In the genomic region with DNA sequence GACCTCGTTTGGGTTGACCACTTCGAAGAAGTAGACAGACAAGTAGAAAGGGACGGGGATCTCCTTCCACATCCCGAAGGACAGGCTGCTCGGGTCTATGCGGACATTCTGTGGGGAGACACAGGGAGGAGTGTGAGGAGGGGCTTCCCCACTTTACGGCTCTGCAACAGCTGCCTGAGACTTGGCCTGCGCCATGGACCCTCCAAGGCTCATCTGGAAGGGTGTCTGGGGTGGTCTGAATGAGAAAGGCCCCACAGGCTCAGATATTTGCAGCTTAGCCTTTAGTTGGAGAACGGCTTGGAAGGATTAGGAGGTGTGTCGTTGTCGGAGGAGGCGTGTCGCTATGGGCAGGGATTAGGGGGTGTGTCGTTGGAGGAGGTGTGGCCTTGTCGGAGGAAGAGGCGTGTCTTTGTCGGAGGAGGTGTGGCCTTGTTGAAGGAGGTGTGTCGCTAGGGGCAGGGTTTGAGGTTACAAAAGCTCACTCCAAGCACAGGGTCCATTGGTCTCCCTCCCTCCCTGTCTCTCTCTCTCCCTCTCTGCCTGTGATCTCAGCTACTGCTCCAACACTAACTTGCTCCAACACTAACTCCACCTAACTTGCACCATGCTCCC, we compare ENCODE assay signal across 8 mouse cellular contexts. TPM values are rescaled to one million over a fixed set of nuclear protein-coding genes. Genes with fewer than 3 reads are reported as not detected.
DNase-seq lines count a peak whose midpoint lies in the region; ATAC-seq lines count a peak whose summit lies in the region.

No protein-coding gene starts in this region.

- H3K27me3 ChIP-seq in forebrain, embryonic 12.5 days, result no peaks in the 10 kb centered on the region
- no peaks in the 10 kb centered on the region for H3K27me3 ChIP-seq in kidney, embryonic 16.5 days (ENCODE audit: insufficient read depth, low read length)

- H3K36me3 ChIP-seq in forebrain, embryonic 12.5 days (replicated peaks), result peaks cover 13% of the 10 kb centered on the region
- H3K36me3 ChIP-seq in kidney, embryonic 16.5 days (ENCODE audit: insufficient read depth, low read length), result peaks cover 19% of the 10 kb centered on the region

- no peak overlapping the region for H3K4me3 ChIP-seq in forebrain, embryonic 12.5 days (replicated peaks)
- peak overlapping the region; percentile 16; the same call in 1 of the 2 replicates for H3K4me3 ChIP-seq in kidney, embryonic 16.5 days (ENCODE audit: low read length)

- peak; percentile 75 for ATAC-seq in forebrain, embryonic 12.5 days (ENCODE audit: low FRiP score)
- ATAC-seq in kidney, embryonic 16.5 days (ENCODE audit: low FRiP score, low TSS enrichment), result peak; percentile 82
- ATAC-seq in megakaryocyte progenitor cell, adult 5-6 weeks (replicated peaks; ENCODE audit: poor library complexity), result peak; percentile 65

- WGBS in forebrain, embryonic 12.5 days, result 22% methylated on average over 18 of the region's 18 CpGs
- WGBS in kidney, embryonic 16.5 days, result 19% methylated on average over 18 of the region's 18 CpGs

- H3K9me3 ChIP-seq in forebrain, embryonic 12.5 days, result no peaks in the 10 kb centered on the region
- H3K9me3 ChIP-seq in kidney, embryonic 16.5 days (ENCODE audit: low read length), result peaks cover 5% of the 10 kb centered on the region

- peak; percentile 28 for DNase-seq in gastrocnemius, postnatal 14 days
- no peak for DNase-seq in gastrocnemius, postnatal 36 days
- DNase-seq in left cerebral cortex, adult 11 months (ENCODE audit: low spot score), result no peak
- DNase-seq in spleen, postnatal 36 days (ENCODE audit: low spot score in 2 of 2), result no peak
- no peak for DNase-seq in heart, adult 9 months (ENCODE audit: low spot score in 2 of 2)

- peak overlapping the region; percentile 35 for H3K4me2 ChIP-seq in forebrain, embryonic 12.5 days
- peak overlapping the region; percentile 44 for H3K4me2 ChIP-seq in kidney, embryonic 16.5 days (replicated peaks; ENCODE audit: low read depth, low read length)

- peaks cover 11% of the 10 kb centered on the region for H3K4me1 ChIP-seq in forebrain, embryonic 12.5 days
- H3K4me1 ChIP-seq in kidney, embryonic 16.5 days (ENCODE audit: insufficient read depth, low read length), result peaks cover 17% of the 10 kb centered on the region

- no peak overlapping the region for H3K27ac ChIP-seq in forebrain, embryonic 12.5 days
- H3K27ac ChIP-seq in kidney, embryonic 16.5 days (ENCODE audit: low read length), result no peak overlapping the region

- H3K9ac ChIP-seq in forebrain, embryonic 12.5 days, result no peak overlapping the region
- no peak overlapping the region; the same call in 1 of the 2 replicates for H3K9ac ChIP-seq in kidney, embryonic 16.5 days (replicated peaks; ENCODE audit: low read length)

- intact Hi-C loops in gastrocnemius, postnatal 14 days (cut with DNase I; ENCODE audit: low total_unique reads), result no loop called here
- intact Hi-C loops in gastrocnemius, postnatal 36 days (cut with DNase I), result no loop called here

RNA-seq across cellular contexts. Expression of gene Scarb1, which starts 36.5 kb away (rescaled TPM):
- 10 to 100 TPM; 55.0 to 80.1 TPM for total RNA-seq in gastrocnemius, postnatal 14 days (2021)
- 10 to 100 TPM; 20.3 to 20.5 TPM for total RNA-seq in gastrocnemius, postnatal 36 days (2021)
- polyA plus RNA-seq in forebrain, embryonic 12.5 days (2016; fragmentation: Nextera tagmentation; extraction: Ambion mirVana), result 31.5 and 38.7 TPM in 2 replicates
- 91.8 and 103 TPM in 2 replicates for polyA plus RNA-seq in kidney, embryonic 16.5 days (2015; fragmentation: Nextera tagmentation; extraction: Ambion mirVana)
- 58.9 and 60.4 TPM in 2 replicates for total RNA-seq in megakaryocyte progenitor cell, adult 5-6 weeks (2015)
- total RNA-seq in megakaryocyte progenitor cell, adult 5-6 weeks (2017), result 52.3 and 59.6 TPM in 2 replicates
